Mouse (Mus musculus): ENCODE measurements around the gene Mpp3. TPM values are rescaled to one million over a fixed set of nuclear protein-coding genes. Genes with fewer than 3 reads are reported as not detected.

The Mpp3 gene
- polyA plus RNA-seq, 1 experiment from 2014 or later = 0.36 TPM

DNA sequence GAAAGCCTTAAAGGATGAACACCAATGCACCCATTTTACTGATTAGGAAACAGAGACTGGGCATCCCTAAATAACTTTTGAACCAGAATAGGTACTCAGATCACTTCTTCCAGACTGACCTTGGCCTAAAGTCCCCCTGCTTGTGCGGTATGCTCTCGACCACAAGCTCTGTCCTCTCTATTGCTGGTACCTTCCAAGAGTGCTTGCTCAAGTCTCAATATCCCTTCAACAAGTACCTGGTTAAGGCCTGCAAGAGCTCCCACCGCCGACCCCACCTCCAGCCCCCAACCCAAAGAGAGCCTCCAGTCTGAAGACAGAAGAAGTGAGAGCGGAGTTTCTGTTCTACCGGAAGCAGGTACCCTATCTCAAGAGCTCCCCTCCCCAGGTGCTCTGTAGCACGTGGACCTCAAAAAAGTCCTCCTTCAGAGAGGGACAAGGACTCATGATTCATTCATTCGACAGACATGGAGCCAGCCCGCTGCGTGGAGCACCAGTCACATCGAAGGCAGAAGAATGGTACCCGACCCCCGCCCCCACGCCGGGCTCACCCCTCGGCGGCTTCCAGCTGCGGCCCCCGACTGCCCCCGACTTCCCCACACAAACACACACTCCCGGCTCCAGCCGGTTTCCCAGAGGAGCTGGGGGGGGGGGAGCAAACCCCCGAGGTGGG is 2.1 kb downstream of the Mpp3 start:
- DNase-seq = no peak
- peaks cover 59% of the 10 kb centered on the region for H3K27me3 ChIP-seq
- ATAC-seq (ENCODE audit: low read depth) = no peak
- peaks cover 27% of the 10 kb centered on the region for H3K4me1 ChIP-seq (replicated peaks)
- H3K9me3 ChIP-seq (replicated peaks) = no peaks in the 10 kb centered on the region
- no peak overlapping the region for H3K27ac ChIP-seq
- peak overlapping the region; percentile 59 for H3K4me3 ChIP-seq (replicated peaks)
- H3K9ac ChIP-seq = peak overlapping the region; percentile 52
- H3K36me3 ChIP-seq = no peaks in the 10 kb centered on the region
- 4% methylated on average over 23 of the region's 23 CpGs for WGBS (ENCODE audit: insufficient replicate concordance)
- peak overlapping the region; percentile 79 for H3K4me2 ChIP-seq

DNA sequence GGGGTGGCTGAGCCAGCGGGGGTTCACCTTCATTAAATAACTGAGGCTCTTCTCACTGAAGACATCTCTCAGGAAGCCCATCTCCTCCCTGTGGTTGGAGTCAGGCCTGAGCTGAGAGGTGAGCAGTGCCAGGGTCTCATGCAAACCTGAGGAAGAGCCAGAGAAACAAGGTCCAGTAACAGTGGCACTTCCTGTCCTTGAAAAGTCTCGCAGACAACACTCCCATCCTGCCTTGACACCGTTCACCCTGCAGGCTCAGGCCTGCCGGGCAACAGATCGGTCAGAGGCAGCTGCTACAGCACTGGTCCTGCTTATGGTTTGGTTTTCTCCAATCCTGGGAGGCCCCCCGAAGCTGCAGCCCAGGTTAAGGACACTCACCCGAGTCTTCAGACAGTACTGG is 2.9 kb downstream of the Mpp3 start:
- no peak for ATAC-seq (ENCODE audit: low read depth)
- Histone ChIP-seq H3K27ac (no peak overlapping the region; the same call in 1 of the 2 replicates), H3K4me3 (replicated peaks) (no peak overlapping the region), H3K4me2 (no peak overlapping the region), H3K9me3 (replicated peaks) (no peaks in the 10 kb centered on the region), H3K9ac (no peak overlapping the region), H3K36me3 (no peaks in the 10 kb centered on the region), H3K27me3 (peaks cover 58% of the 10 kb centered on the region), H3K4me1 (replicated peaks) (peaks cover 27% of the 10 kb centered on the region)
- DNase-seq = no peak
- WGBS (ENCODE audit: insufficient replicate concordance) = 37% methylated on average over 7 of the region's 7 CpGs

DNA sequence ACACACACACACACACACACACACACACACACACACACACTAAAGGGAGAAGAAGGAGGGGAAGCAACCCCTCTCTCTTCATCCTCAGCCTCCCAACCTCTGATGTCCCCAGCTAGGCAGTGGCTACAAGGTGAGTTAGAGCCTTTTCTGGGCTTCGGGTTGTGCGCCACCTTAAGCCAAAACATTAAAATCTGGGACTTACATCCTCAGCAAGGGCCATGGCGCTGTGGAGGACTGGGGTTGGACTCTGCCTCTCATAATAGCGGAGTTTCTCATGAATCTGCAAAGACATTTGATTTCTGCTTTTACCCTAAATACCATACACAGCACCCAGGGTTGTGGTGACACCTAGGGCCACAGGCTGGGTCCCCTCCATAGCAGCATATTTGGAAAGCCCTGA is 3.4 kb downstream of the Mpp3 start:
- WGBS (ENCODE audit: insufficient replicate concordance) = 54% methylated on average over 4 of the region's 4 CpGs

GRCm38 (mm10) chr11:102024084-102024758 is 4.0 kb downstream of the Mpp3 start:
- H3K27me3 ChIP-seq = peaks cover 55% of the 10 kb centered on the region

More for the DNA sequence above, 3.4 kb downstream of the Mpp3 start:
- H3K27me3 ChIP-seq = peaks cover 55% of the 10 kb centered on the region
- H3K9me3 ChIP-seq (replicated peaks) = no peaks in the 10 kb centered on the region
- H3K36me3 ChIP-seq = no peaks in the 10 kb centered on the region
- DNase-seq = no peak
- no peak overlapping the region for H3K27ac ChIP-seq
- no peak overlapping the region for H3K4me3 ChIP-seq (replicated peaks)
- H3K4me1 ChIP-seq (replicated peaks) = peaks cover 22% of the 10 kb centered on the region
- no peak for ATAC-seq (ENCODE audit: low read depth)
- H3K9ac ChIP-seq = no peak overlapping the region
- H3K4me2 ChIP-seq = no peak overlapping the region

DNA sequence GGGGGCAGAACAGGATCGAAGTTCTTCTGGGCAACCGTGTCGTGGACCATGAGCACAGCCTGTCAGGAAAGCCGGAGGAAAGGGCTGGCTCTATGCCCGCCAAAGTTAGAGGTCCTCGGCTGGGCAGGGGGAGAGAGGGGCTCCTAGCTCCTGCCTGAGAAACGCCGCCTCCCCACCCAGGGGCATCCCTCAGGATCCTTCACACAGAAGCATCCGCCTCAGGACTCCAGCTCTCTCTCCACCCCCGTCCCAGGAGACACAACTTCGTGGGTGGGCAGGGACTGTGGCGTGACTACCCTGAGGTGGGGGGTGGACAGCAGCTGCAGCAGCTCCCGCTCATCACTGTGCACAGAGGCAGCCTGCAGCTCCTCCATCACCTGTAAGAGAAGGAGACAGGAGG is 4.9 kb downstream of the Mpp3 start:
- DNase-seq (no peak), ATAC-seq (ENCODE audit: low read depth) (no peak)
- H3K9me3 ChIP-seq (replicated peaks) = no peaks in the 10 kb centered on the region
- H3K4me2 ChIP-seq = no peak overlapping the region
- WGBS (ENCODE audit: insufficient replicate concordance) = 76% methylated on average over 13 of the region's 13 CpGs
- H3K27me3 ChIP-seq = peaks cover 54% of the 10 kb centered on the region
- H3K27ac ChIP-seq = no peak overlapping the region
- H3K9ac ChIP-seq = no peak overlapping the region
- H3K36me3 ChIP-seq = no peaks in the 10 kb centered on the region
- no peak overlapping the region for H3K4me3 ChIP-seq (replicated peaks)
- peaks cover 13% of the 10 kb centered on the region for H3K4me1 ChIP-seq (replicated peaks)

More at GRCm38 (mm10) chr11:102024084-102024758, 4.0 kb downstream of the Mpp3 start:
- Histone ChIP-seq H3K9me3 (replicated peaks) (no peaks in the 10 kb centered on the region), H3K36me3 (no peaks in the 10 kb centered on the region), H3K9ac (no peak overlapping the region), H3K4me3 (replicated peaks) (no peak overlapping the region), H3K4me1 (replicated peaks) (peaks cover 17% of the 10 kb centered on the region), H3K4me2 (no peak overlapping the region), H3K27ac (no peak overlapping the region)
- DNase-seq = no peak
- ATAC-seq (ENCODE audit: low read depth) = no peak
- 69% methylated on average over 6 of the region's 6 CpGs for WGBS (ENCODE audit: insufficient replicate concordance)

DNA sequence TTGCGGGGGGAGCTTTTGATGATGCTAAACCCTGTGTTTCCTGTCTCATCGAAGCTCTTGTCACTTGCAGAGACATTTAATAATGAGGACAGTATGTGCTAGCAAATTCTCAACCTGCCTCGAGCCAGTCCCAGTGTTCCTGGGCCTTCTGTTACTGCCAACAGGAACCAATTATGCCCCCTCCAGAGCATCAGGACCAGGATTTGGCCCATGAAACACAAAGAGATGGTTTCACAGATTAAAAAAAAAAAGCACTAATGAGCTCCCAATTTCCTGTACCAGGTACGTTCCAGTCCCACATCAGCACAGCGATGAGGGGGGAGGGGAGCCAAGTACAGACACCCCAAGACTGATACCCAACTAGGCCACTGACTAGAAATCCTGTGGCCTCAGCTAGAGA is 7.1 kb downstream of the Mpp3 start:
- ATAC-seq (ENCODE audit: low read depth) (no peak), DNase-seq (no peak)
- Histone ChIP-seq H3K4me1 (replicated peaks) (peaks cover 1% of the 10 kb centered on the region), H3K9me3 (replicated peaks) (no peaks in the 10 kb centered on the region), H3K4me2 (no peak overlapping the region), H3K27me3 (peaks cover 32% of the 10 kb centered on the region), H3K36me3 (no peaks in the 10 kb centered on the region), H3K9ac (no peak overlapping the region), H3K4me3 (replicated peaks) (no peak overlapping the region), H3K27ac (no peak overlapping the region)
- WGBS (ENCODE audit: insufficient replicate concordance) = 68% methylated on average over 5 of the region's 5 CpGs

DNA sequence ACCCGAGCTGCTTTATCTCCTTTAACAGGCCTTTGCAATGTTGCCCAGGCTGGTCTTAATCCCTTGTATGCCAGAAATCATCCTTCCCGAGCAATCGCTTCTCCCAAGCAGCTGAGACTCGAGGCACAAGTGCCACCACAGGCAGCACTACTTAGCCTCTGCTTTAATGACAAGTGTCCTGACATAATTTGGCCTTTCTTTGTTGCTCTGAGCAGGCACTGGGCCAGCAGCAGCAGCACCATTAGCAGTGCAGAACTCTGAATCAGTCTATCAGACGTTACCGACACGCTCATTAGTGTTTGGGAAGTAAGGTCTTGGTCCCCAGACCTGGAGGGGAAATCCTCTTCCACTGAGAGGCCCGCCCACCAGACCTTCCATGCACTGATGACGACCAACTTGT is 8.5 kb downstream of the Mpp3 start:
- H3K4me1 ChIP-seq (replicated peaks) = no peaks in the 10 kb centered on the region
- WGBS (ENCODE audit: insufficient replicate concordance) = 57% methylated on average over 9 of the region's 9 CpGs
- H3K4me2 ChIP-seq = no peak overlapping the region
- H3K36me3 ChIP-seq = no peaks in the 10 kb centered on the region
- no peak overlapping the region for H3K9ac ChIP-seq
- H3K9me3 ChIP-seq (replicated peaks) = no peaks in the 10 kb centered on the region
- DNase-seq = no peak
- no peak overlapping the region for H3K4me3 ChIP-seq (replicated peaks)
- peaks cover 20% of the 10 kb centered on the region for H3K27me3 ChIP-seq
- H3K27ac ChIP-seq = no peak overlapping the region
- ATAC-seq (ENCODE audit: low read depth) = no peak

GRCm38 (mm10) chr11:102016136-102016535 is 12.1 kb downstream of the Mpp3 start:
- Histone ChIP-seq H3K9ac (no peak overlapping the region), H3K4me3 (replicated peaks) (no peak overlapping the region), H3K4me1 (replicated peaks) (no peaks in the 10 kb centered on the region), H3K27me3 (0 out of 2 replicates have a peak, but pooled peaks cover 3% of the 10 kb centered on the region), H3K9me3 (replicated peaks) (no peaks in the 10 kb centered on the region), H3K27ac (no peak overlapping the region), H3K36me3 (no peaks in the 10 kb centered on the region), H3K4me2 (no peak overlapping the region)
- DNase-seq = no peak
- 72% methylated on average over 1 of the region's 1 CpGs for WGBS (ENCODE audit: insufficient replicate concordance)
- no peak for ATAC-seq (ENCODE audit: low read depth)

DNA sequence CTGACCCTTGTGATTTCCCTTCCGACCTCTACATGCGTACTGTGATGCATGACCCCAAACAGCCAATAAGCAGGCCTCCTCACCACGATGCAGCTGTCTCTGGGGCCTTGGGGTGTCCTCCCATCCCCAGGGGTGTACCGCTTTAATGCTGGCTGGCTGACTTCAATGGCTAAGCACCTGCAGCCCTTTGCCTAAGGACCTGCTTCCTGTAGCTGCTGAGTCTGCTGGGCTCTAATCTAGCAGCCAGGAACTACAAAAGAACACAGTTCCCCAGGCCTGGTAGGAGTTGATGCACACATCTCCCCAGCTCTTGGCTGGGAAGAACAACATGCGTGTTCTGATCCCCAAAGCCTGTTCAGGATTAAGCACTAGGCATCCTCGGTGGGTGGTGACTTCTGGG is 12.8 kb downstream of the Mpp3 start:
- Histone ChIP-seq H3K27me3 (0 out of 2 replicates have a peak, but pooled peaks cover 3% of the 10 kb centered on the region), H3K27ac (no peak overlapping the region), H3K4me1 (replicated peaks) (no peaks in the 10 kb centered on the region), H3K4me2 (no peak overlapping the region), H3K9ac (no peak overlapping the region), H3K9me3 (replicated peaks) (no peaks in the 10 kb centered on the region), H3K36me3 (no peaks in the 10 kb centered on the region), H3K4me3 (replicated peaks) (no peak overlapping the region)
- DNase-seq = no peak
- no peak for ATAC-seq (ENCODE audit: low read depth)
- 54% methylated on average over 6 of the region's 6 CpGs for WGBS (ENCODE audit: insufficient replicate concordance)

DNA sequence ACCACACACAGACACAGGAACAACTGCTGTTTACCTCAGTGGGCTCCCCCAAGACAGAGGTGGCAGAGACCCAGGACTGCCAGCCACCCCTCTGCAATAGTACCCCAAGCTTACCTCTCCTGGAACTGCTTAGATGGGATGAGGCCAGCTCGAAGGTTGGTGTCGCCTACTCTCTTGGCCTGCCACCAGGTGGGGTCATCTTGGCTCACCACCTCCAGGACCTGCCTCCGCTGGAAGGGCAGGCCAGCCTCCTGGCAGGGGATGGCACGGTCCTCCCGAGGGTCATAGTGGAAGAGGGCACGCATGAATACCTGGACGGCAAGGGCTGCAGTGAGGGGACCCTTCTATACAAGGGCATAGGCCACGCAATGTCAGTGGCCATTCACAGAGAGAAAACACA is 15.1 kb downstream of the Mpp3 start:
- WGBS (ENCODE audit: insufficient replicate concordance) = 62% methylated on average over 8 of the region's 8 CpGs
- Histone ChIP-seq H3K27ac (no peak overlapping the region), H3K9ac (no peak overlapping the region)

DNA sequence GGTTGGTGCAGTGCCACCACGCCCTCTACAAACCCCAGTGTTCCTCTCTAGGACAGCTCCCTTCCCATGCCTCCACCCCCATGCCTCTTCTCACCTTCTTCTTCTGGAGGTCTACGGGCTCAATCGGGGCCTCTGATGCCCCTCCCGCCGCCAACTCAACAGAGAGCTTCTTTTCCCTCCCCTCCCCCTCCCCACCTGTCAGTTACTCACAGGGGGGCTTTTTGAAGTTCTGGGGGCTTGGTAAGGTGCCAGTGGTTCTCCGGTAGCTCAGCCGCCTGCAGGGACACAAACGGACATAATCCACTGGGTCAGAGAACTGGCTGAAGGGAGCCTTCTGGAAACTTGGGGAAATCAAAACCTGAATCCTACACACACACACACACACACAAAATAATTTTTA is 16.8 kb downstream of the Mpp3 start:
- DNase-seq (no peak), ATAC-seq (ENCODE audit: low read depth) (no peak)
- H3K27ac ChIP-seq = no peak overlapping the region
- WGBS (ENCODE audit: insufficient replicate concordance) = 62% methylated on average over 8 of the region's 8 CpGs
- no peak overlapping the region for H3K4me3 ChIP-seq (replicated peaks)
- H3K27me3 ChIP-seq = peaks cover 6% of the 10 kb centered on the region; the same call in 1 of the 2 replicates
- H3K36me3 ChIP-seq = no peaks in the 10 kb centered on the region
- no peak overlapping the region for H3K9ac ChIP-seq
- H3K9me3 ChIP-seq (replicated peaks) = no peaks in the 10 kb centered on the region
- H3K4me1 ChIP-seq (replicated peaks) = no peaks in the 10 kb centered on the region; the same call in 1 of the 2 replicates
- H3K4me2 ChIP-seq = no peak overlapping the region

More for the DNA sequence above, 15.1 kb downstream of the Mpp3 start:
- Histone ChIP-seq H3K4me2 (no peak overlapping the region), H3K4me3 (replicated peaks) (no peak overlapping the region), H3K27me3 (0 out of 2 replicates have a peak, but pooled peaks cover 3% of the 10 kb centered on the region), H3K4me1 (replicated peaks) (no peaks in the 10 kb centered on the region), H3K36me3 (no peaks in the 10 kb centered on the region), H3K9me3 (replicated peaks) (no peaks in the 10 kb centered on the region)
- ATAC-seq (ENCODE audit: low read depth) (no peak), DNase-seq (no peak)
